Mouse (Mus musculus) heart, embryonic 16.5 days (tissue): ENCODE measurements around the gene Acss2. TPM values are rescaled to one million over a fixed set of nuclear protein-coding genes. Genes with fewer than 3 reads are reported as not detected.

Source experiments
- ATAC-seq: fragments of 200-750 bp; cut with Nextera tagmentation; replicated peaks from 2 replicates; pipeline ENCODE4 v1.8.0; 2017; ENCODE audit warnings: moderate number of reproducible peaks; ENCODE audit not compliant: insufficient read depth, low FRiP score; ENCODE audit errors: extremely low read depth
- H3K27ac ChIP-seq: fragments of 300-500 bp; sonication (generic); 2 replicates; pipeline ENCODE4 v1.5.1; 2014; ENCODE audit warnings: mild to moderate bottlenecking, low read length, control low read depth, moderate library complexity
- H3K27me3 ChIP-seq: fragments of 300-500 bp; sonication (generic); 2 replicates; pipeline ENCODE4 v1.6.1; 2014; ENCODE audit warnings: low read length, mixed read lengths; ENCODE audit not compliant: control insufficient read depth, insufficient read depth
- H3K36me3 ChIP-seq: fragments of 300-500 bp; sonication (generic); 2 replicates; pipeline ENCODE4 v1.6.1; 2014; ENCODE audit not compliant: control insufficient read depth, insufficient read depth
- H3K4me1 ChIP-seq: fragments of 300-500 bp; sonication (generic); 2 replicates; pipeline ENCODE4 v1.6.1; 2014; ENCODE audit warnings: low read length, mixed read lengths; ENCODE audit not compliant: control insufficient read depth, insufficient read depth
- H3K4me2 ChIP-seq: fragments of 300-500 bp; sonication (generic); 2 replicates; pipeline ENCODE4 v1.6.1; 2014; ENCODE audit warnings: low read depth, mild to moderate bottlenecking, control low read depth, low read length
- H3K4me3 ChIP-seq: fragments of 300-500 bp; sonication (generic); 2 replicates; pipeline ENCODE4 v1.5.1; 2014; ENCODE audit warnings: mild to moderate bottlenecking, control low read depth, low read length
- H3K9ac ChIP-seq: fragments of 300-500 bp; sonication (generic); 2 replicates; pipeline ENCODE4 v1.6.1; 2014; ENCODE audit warnings: low read length, control low read depth
- H3K9me3 ChIP-seq: fragments of 300-500 bp; sonication (generic); replicated peaks from 2 replicates; pipeline ENCODE4 v1.6.1; 2016; ENCODE audit warnings: low read length; ENCODE audit not compliant: control insufficient read depth
- WGBS: fragments of 180-500 bp; shearing (Covaris S2); extraction: QIAGEN DNeasy Blood & Tissue Kit; methylation state at CpG from one replicate; pipeline ENCODE4 v1.1.7; 2014; 5-methylcytosine and 5-hydroxymethylcytosine counted together
- polyA plus RNA-seq: library from polyadenylated mRNA; unstranded; fragments of >200 nt; fragmentation: Nextera tagmentation; extraction: Ambion mirVana; gene quantifications from 2 replicates; pipeline ENCODE4 v1.2.1, GENCODE M21; 2015

Acss2 gene
- polyA plus RNA-seq, 1 experiment from 2014 or later, result 24.7 TPM

DNA sequence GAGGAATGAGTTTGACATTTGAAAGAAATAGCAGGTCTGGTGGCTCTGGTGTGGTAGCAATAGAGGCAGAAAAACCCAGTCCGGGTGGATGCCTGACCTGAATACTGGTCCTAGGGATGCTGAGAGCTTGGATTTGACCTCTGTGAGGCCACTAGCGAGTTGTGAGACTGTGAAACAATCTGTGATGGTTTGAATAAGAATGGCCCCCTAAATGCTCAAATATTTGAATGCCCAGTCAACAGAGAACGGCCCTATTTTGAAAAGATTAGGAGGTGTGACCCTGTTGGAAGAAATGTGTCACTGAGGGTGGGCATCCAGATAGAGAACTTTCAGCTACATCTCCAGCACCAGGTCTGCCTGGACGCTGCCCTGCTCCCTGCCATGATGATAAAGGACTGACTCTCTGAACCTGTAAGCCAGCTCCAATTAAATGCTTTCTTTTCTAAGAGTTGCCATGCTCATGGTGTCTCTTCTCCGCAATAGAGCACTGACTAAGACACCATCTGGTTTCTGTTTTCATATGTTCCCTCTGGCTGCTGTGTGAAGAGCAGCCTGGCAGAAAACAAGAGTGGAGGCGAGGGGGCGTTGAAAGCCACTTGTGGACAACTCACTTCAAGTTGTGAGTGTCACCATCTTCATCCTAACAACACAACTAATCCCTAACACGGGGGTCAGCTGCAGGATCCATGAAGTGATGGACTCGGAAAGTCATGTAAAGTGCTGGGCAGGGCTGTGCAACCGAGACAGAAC is 9.9 kb upstream of the Acss2 start:
- Histone ChIP-seq H3K4me1 (no peaks in the 10 kb centered on the region), H3K27ac (no peak overlapping the region), H3K4me2 (no peak overlapping the region), H3K36me3 (no peaks in the 10 kb centered on the region), H3K9ac (no peak overlapping the region), H3K27me3 (peaks cover under 1% of the 10 kb centered on the region; the same call in 1 of the 2 replicates), H3K9me3 (no peaks in the 10 kb centered on the region), H3K4me3 (no peak overlapping the region)
- no peak for ATAC-seq
- WGBS, result 50% methylated on average over 10 of the region's 10 CpGs

DNA sequence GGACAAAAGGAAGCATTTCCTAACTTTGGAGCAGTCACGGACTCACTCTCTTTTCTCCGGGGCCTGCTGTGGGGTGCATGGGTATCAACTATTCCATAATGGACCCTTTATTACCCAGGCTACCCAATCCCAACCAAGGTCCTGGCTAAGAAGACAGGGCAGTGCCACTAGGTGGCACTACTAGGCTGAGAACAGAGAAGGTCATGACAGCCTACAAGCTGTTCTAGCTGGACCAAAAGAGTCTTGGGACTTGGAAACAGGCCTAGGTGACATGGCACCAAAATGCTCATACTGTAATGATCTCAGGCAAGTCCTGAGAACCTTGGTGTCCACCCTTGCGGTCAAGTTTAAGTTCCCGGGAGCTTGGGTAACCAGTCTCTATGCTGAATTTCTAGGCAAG is 5.3 kb upstream of the Acss2 start:
- Histone ChIP-seq H3K4me3 (no peak overlapping the region), H3K4me2 (no peak overlapping the region), H3K36me3 (no peaks in the 10 kb centered on the region), H3K4me1 (peaks cover 9% of the 10 kb centered on the region), H3K9me3 (no peaks in the 10 kb centered on the region), H3K27ac (no peak overlapping the region), H3K27me3 (peaks cover 20% of the 10 kb centered on the region), H3K9ac (no peak overlapping the region)
- no peak for ATAC-seq
- 59% methylated on average over 4 of the region's 4 CpGs for WGBS

GRCm38 (mm10) chr2:155513543-155513942 is 4.2 kb upstream of the Acss2 start:
- Histone ChIP-seq H3K36me3 (no peaks in the 10 kb centered on the region), H3K27me3 (peaks cover 20% of the 10 kb centered on the region), H3K4me3 (no peak overlapping the region), H3K27ac (no peak overlapping the region), H3K4me2 (no peak overlapping the region), H3K9me3 (no peaks in the 10 kb centered on the region), H3K4me1 (peaks cover 10% of the 10 kb centered on the region), H3K9ac (no peak overlapping the region)
- 53% methylated on average over 5 of the region's 5 CpGs for WGBS
- no peak for ATAC-seq

GRCm38 (mm10) chr2:155514666-155515065 is 3.1 kb upstream of the Acss2 start:
- Histone ChIP-seq H3K4me2 (peak overlapping the region; percentile 63), H3K9me3 (no peaks in the 10 kb centered on the region), H3K4me1 (peaks cover 10% of the 10 kb centered on the region), H3K27ac (no peak overlapping the region), H3K27me3 (peaks cover 20% of the 10 kb centered on the region), H3K36me3 (no peaks in the 10 kb centered on the region), H3K9ac (peak overlapping the region; percentile 61), H3K4me3 (peak overlapping the region; percentile 43)
- no peak for ATAC-seq
- WGBS, result 2% methylated on average over 23 of the region's 23 CpGs

DNA sequence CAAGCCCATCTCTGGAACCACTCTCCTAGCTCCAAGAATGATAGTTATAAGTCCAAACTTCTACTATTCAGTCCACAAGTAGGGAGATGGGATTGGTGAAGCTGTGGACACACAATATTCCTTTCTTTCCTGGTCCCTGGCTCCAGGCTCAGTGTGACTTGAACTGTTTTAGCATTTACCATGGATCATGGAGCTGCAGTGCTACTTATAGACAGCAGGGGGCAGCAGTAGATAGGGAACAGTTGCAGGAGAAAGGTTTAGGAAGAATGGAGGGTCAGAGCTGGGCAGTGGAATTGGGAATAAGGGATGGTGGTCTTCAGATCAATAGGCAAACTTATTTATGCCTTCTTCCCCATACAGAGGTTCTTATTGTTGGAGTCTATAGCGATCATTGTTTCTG is 1.8 kb upstream of the Acss2 start:
- H3K9me3 ChIP-seq, result no peaks in the 10 kb centered on the region
- H3K4me2 ChIP-seq, result no peak overlapping the region
- H3K27ac ChIP-seq, result no peak overlapping the region
- H3K36me3 ChIP-seq, result no peaks in the 10 kb centered on the region
- peaks cover 10% of the 10 kb centered on the region for H3K4me1 ChIP-seq
- no peak overlapping the region for H3K9ac ChIP-seq
- no peak for ATAC-seq
- peaks cover 20% of the 10 kb centered on the region for H3K27me3 ChIP-seq
- H3K4me3 ChIP-seq, result no peak overlapping the region
- WGBS, result 4% methylated on average over 1 of the region's 1 CpGs

DNA sequence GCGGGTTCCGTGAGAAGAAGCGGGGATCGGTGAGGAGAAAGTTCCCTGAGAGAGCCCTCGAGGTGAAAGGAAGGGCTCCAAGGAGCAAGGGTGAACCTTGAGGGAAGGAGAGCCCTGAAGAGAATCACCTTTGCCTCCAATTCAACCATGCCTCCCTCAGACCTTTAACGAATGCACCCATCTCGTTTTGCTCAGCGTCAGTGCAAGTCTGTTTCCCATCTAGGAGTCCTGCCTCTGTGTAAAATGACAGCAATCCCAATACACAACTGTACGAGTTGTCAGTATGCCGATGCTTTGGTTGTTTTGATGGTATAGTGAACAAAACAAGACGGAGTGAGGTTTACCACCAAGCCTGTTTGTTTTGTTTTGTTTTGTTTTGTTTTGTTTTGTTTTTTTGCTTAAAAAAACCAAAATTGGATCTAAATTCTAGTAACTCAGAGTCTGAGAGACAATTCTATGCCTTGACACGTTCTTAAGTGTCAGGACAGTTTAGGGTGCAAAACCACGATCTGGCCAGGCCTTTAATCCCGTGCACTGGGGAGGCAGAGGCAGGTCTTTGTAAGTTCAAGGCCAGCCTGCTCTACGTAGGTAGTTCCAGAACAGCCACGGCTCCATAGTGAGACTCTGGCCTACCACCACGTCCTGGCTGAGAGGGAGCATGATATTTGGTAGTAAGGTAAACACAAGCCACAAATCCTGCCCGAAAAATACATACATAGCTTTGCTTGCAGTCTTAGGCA is 953 bp downstream of the Acss2 start:
- peak overlapping the region; percentile 78 for H3K4me3 ChIP-seq
- peaks cover 14% of the 10 kb centered on the region for H3K27me3 ChIP-seq
- WGBS, result 25% methylated on average over 18 of the region's 18 CpGs
- no peak for ATAC-seq
- H3K36me3 ChIP-seq, result no peaks in the 10 kb centered on the region
- no peaks in the 10 kb centered on the region for H3K9me3 ChIP-seq
- peaks cover 10% of the 10 kb centered on the region for H3K4me1 ChIP-seq
- H3K27ac ChIP-seq, result peak overlapping the region; percentile 72
- H3K4me2 ChIP-seq, result peak overlapping the region; percentile 93
- peak overlapping the region; percentile 66 for H3K9ac ChIP-seq

DNA sequence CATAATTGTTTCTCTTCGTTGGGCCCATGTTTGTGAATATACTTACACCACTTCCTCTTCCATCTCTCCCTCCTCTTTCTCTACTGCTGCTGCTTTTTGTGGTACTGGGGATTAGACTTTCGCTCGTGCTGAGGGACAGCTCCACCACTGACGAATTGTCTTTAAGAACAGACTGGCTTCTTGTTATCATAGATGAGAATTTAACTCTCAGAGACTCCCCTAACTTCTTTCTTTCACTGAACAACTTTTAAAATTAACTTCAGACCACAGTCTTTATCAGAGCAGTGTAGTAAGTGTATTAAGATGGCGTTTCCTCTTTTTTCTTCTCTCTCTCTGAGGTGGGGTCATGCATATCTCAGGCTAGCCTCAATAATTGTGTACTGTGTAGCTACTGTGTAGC is 6.0 kb downstream of the Acss2 start:
- Histone ChIP-seq H3K27ac (no peak overlapping the region), H3K9ac (no peak overlapping the region), H3K4me1 (no peaks in the 10 kb centered on the region), H3K27me3 (no peaks in the 10 kb centered on the region), H3K4me2 (no peak overlapping the region), H3K9me3 (no peaks in the 10 kb centered on the region), H3K4me3 (no peak overlapping the region), H3K36me3 (no peaks in the 10 kb centered on the region)
- WGBS, result 52% methylated on average over 5 of the region's 5 CpGs
- no peak for ATAC-seq

- no peaks in the 10 kb centered on the region for H3K9me3 ChIP-seq
- H3K4me1 ChIP-seq, result no peaks in the 10 kb centered on the region
- 55% methylated on average over 1 of the region's 1 CpGs for WGBS
- H3K27ac ChIP-seq, result no peak overlapping the region
- ATAC-seq, result no peak
- H3K27me3 ChIP-seq, result no peaks in the 10 kb centered on the region
- no peak overlapping the region for H3K9ac ChIP-seq
- H3K4me3 ChIP-seq, result no peak overlapping the region
- H3K4me2 ChIP-seq, result no peak overlapping the region
- H3K36me3 ChIP-seq, result no peaks in the 10 kb centered on the region
Observed at GRCm38 (mm10) chr2:155524378-155524777, 6.6 kb downstream of the Acss2 start.

DNA sequence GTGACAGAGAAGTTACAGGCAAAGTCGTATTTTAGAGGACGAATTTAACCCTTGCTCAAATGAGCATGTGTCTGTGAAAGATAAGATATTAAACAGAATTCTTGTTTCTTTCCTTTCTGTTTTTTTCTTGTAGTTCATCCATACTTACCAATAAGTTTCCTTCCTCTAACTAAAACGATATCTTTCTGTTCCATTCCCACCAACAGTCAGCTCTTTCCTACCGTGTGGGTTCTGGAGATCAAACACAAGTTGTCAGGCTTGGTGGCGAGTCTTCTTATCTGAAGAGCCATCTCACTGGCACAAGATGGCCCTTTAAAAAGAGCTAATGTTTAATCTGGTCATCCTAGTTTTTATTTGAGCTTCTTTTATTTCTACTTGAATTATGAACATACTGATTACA is 9.6 kb downstream of the Acss2 start:
- Histone ChIP-seq H3K9ac (no peak overlapping the region), H3K27ac (no peak overlapping the region), H3K27me3 (no peaks in the 10 kb centered on the region), H3K9me3 (no peaks in the 10 kb centered on the region), H3K4me1 (no peaks in the 10 kb centered on the region), H3K4me2 (no peak overlapping the region), H3K36me3 (no peaks in the 10 kb centered on the region), H3K4me3 (no peak overlapping the region)
- ATAC-seq, result no peak
- WGBS, result 60% methylated on average over 5 of the region's 5 CpGs
